Mouse (Mus musculus): ENCODE results near the gene Gpsm2. TPM values are rescaled to one million over a fixed set of nuclear protein-coding genes. Genes with fewer than 3 reads are reported as not detected.

The Gpsm2 gene
- polyA plus RNA-seq, 1 experiment from 2014 or later = 90.8 TPM

DNA sequence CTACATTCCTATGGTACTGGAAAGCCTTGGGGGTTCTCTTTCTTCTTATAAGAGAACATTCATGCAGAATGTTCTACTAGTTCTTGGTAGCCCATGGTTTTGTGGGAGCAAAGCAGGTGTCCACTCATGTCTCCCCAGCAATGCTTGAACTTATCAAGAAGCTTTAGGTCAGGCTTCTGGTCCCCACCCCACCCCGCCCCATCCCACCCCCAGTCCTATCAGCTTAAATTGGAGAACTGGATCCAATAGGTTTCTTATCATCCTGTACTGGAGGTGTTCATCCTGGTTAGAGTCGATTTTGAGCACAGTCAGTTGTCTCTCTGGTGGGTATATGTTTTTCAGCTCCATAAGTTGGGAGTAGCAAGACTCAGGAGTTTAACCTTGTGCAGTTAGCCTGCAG lies 33.4 kb upstream of the Gpsm2 start:
- DNase-seq (ENCODE audit: low spot score) = no peak
- no peaks in the 10 kb centered on the region for H3K9me3 ChIP-seq (replicated peaks)
- H3K27ac ChIP-seq (replicated peaks) = no peak overlapping the region
- no peaks in the 10 kb centered on the region for H3K4me1 ChIP-seq
- H3K4me3 ChIP-seq = no peak overlapping the region
- H3K36me3 ChIP-seq = no peaks in the 10 kb centered on the region
- H3K27me3 ChIP-seq (ENCODE audit: low read depth, poor library complexity, severe bottlenecking) = no peaks in the 10 kb centered on the region
- WGBS = 84% methylated on average over 2 of the region's 2 CpGs

DNA sequence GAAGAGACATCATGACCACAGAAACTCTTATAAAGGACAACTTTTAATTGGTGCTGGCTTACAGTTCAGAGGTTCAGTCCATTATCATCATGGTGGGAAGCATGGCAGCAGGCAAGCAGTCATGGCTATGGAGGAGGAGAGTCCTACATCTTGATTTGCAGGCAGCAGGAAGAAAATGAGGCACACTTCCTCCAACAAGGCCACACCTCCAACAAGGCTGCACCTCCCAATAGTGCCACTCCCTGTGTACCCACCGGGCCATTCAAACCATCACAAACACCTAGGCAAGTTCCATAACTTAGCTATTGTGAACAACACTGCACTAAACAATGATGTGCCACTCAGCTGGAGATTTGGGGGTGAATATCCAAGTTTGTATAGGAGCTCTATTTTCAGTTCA lies 32.4 kb upstream of the Gpsm2 start:
- H3K36me3 ChIP-seq = no peaks in the 10 kb centered on the region
- no peak for DNase-seq (ENCODE audit: low spot score)
- H3K9me3 ChIP-seq (replicated peaks) = no peaks in the 10 kb centered on the region
- H3K4me3 ChIP-seq = no peak overlapping the region
- H3K27me3 ChIP-seq (ENCODE audit: low read depth, poor library complexity, severe bottlenecking) = no peaks in the 10 kb centered on the region
- 88% methylated on average over 1 of the region's 1 CpGs for WGBS
- H3K4me1 ChIP-seq = no peaks in the 10 kb centered on the region
- H3K27ac ChIP-seq (replicated peaks) = no peak overlapping the region

DNA sequence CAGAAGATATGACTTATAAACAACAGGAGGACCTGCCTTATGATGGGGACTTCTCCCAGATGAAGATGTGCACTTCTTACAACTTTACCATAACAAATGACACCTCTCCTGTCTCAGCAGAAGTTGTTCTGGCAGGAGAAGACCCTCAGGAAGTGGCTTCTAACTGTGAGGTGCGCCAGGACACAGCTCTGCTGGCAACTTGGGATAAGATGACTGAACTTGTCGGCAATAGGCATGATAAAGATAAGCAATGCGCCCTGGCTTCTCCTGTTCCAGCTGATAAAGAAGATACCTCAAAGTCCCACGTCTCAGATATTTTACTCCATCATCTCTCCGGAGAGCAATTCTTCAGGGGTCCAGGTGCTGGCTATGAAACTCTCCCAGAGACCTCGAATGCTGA lies 29.6 kb upstream of the Gpsm2 start:
- DNase-seq (ENCODE audit: low spot score) = no peak
- WGBS = 86% methylated on average over 6 of the region's 6 CpGs
- no peaks in the 10 kb centered on the region for H3K4me1 ChIP-seq
- H3K9me3 ChIP-seq (replicated peaks) = no peaks in the 10 kb centered on the region
- H3K4me3 ChIP-seq = no peak overlapping the region
- H3K27ac ChIP-seq (replicated peaks) = no peak overlapping the region
- H3K36me3 ChIP-seq = no peaks in the 10 kb centered on the region
- no peaks in the 10 kb centered on the region for H3K27me3 ChIP-seq (ENCODE audit: low read depth, poor library complexity, severe bottlenecking)

DNA sequence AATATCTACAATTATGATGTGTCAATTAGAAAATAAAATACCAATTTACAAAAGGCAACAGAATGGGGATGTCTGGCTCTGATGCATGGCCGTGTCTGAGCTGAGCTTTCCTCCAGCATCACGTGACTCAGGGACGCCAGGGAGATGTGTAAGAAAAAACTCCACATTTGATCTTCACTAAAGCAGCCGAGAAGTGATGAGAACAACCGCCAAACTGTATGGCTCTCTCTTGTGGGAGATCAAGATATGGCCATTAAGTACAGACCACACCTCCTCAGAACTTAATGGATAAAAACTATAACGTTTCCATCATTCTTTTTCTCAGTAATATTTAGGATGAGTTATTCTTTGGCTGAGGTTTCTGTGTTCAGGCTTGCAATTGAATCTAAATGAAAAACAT lies 29.0 kb upstream of the Gpsm2 start:
- Histone ChIP-seq H3K27me3 (ENCODE audit: low read depth, poor library complexity, severe bottlenecking) (no peaks in the 10 kb centered on the region), H3K27ac (replicated peaks) (no peak overlapping the region), H3K9me3 (replicated peaks) (no peaks in the 10 kb centered on the region), H3K36me3 (no peaks in the 10 kb centered on the region), H3K4me3 (no peak overlapping the region), H3K4me1 (no peaks in the 10 kb centered on the region)
- WGBS = 83% methylated on average over 6 of the region's 6 CpGs
- no peak for DNase-seq (ENCODE audit: low spot score)

DNA sequence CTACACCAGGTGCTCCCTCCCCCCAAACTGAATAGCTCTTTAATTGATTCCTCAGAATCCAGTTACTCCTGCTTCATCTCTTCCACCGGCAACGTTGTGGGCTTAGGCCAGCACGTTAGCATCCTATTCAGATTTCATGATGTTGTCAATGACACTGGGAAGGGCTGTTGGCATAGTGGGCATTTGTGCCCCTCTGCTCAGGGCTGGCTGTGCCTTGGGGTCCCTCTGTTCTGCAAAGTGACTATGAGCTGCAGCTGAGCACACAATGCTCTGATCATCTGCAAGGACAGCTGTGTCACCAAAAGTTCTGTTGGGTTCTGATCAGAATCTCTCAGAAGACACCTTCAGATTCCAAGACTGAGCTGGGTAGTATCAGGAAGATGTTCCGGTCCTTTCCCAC lies 22.0 kb upstream of the Gpsm2 start:
- Histone ChIP-seq H3K27ac (replicated peaks) (no peak overlapping the region), H3K4me1 (no peaks in the 10 kb centered on the region), H3K9me3 (replicated peaks) (no peaks in the 10 kb centered on the region), H3K4me3 (no peak overlapping the region), H3K27me3 (ENCODE audit: low read depth, poor library complexity, severe bottlenecking) (no peaks in the 10 kb centered on the region), H3K36me3 (no peaks in the 10 kb centered on the region)
- no peak for DNase-seq (ENCODE audit: low spot score)
- 86% methylated on average over 4 of the region's 4 CpGs for WGBS

DNA sequence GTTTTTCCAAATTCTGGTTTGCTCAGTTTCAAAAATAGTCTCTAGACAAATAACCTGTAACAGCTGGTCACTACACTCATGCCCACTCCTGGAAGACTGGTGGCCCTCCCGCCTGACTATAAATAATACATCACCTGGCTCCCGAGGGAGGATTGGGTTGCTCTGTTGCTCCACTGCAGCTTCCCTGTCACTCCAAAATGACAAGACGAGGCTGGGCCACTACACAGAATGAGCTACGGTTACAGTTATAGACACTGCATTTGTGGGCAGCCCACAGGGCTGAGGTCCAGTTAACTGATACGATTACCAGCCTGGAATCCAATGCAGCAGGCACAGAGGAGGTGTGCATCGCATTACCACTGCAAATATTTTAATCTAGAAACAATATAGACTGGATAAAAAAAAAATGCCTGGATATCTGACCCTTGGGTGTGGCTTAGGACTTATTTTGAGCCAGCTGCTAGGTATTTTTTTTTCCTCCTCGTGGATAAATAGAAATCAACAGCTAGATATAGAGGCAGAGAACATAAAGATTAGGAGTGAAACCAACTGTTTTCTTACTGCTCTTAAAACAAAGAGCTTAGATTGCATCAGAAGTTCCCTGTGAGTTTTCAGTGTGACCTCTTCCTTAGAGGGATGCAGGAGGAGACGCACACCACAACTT lies 17.1 kb upstream of the Gpsm2 start, which contains the start of gene Aknad1:
TSS of gene Aknad1 (plus strand) at position 614 of the 664 bp plus-strand sequence.
- Histone ChIP-seq H3K27me3 (ENCODE audit: low read depth, poor library complexity, severe bottlenecking) (no peaks in the 10 kb centered on the region), H3K9me3 (replicated peaks) (no peaks in the 10 kb centered on the region; the same call in 1 of the 2 replicates), H3K4me1 (no peaks in the 10 kb centered on the region), H3K4me3 (no peak within 1 kb of the TSS), H3K27ac (replicated peaks) (no peak within 1 kb of the TSS), H3K36me3 (no peaks in the 10 kb centered on the region)
- 80% methylated on average over 8 of the region's 8 CpGs for WGBS
- no peak for DNase-seq (ENCODE audit: low spot score)

DNA sequence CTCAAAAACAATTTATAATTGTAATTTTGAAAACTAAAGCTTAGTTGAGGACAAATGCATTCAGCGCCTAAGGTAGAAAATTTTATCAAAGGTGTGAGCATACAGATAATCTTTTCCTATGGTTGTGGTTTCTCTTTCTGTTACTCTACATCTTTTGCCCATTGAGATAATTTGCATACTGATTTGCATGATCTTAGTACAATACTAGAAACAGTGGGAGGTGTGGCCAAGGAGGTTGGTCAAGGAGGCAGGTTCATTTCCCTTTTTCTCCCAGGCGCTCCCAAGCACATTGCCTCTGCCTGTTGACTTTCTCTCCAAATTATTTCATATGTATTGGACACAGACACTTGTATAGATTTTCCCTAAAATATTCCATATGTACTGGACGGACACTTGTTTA lies 15.7 kb upstream of the Gpsm2 start:
- no peaks in the 10 kb centered on the region for H3K36me3 ChIP-seq
- H3K9me3 ChIP-seq (replicated peaks) = no peaks in the 10 kb centered on the region; the same call in 1 of the 2 replicates
- WGBS = 87% methylated on average over 3 of the region's 3 CpGs
- H3K4me3 ChIP-seq = no peak overlapping the region
- H3K4me1 ChIP-seq = no peaks in the 10 kb centered on the region
- no peak for DNase-seq (ENCODE audit: low spot score)
- H3K27me3 ChIP-seq (ENCODE audit: low read depth, poor library complexity, severe bottlenecking) = no peaks in the 10 kb centered on the region
- H3K27ac ChIP-seq (replicated peaks) = no peak overlapping the region

DNA sequence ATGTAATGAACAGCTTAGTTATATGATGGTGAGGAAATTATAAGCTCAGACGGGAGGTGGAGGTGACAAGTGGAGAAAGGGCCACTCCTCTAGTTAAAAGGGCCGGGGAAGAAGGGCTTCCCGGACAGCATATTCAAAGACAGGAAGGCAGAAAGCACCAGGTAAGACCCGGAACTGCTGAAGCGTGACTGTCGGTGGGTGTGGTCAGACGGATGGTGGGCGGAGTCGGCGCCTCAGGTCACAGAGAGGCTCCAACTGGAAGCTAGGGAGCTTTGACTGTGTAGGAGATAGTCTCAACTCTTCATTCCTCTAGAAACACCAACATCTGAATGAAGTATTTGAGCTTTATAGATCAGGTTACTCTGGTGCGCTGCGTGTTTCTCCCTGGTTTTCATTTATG lies 8.2 kb upstream of the Gpsm2 start:
- no peak overlapping the region for H3K4me3 ChIP-seq
- H3K9me3 ChIP-seq (replicated peaks) = no peaks in the 10 kb centered on the region; the same call in 1 of the 2 replicates
- H3K36me3 ChIP-seq = no peaks in the 10 kb centered on the region
- no peaks in the 10 kb centered on the region for H3K4me1 ChIP-seq
- H3K27ac ChIP-seq (replicated peaks) = no peak overlapping the region
- no peaks in the 10 kb centered on the region for H3K27me3 ChIP-seq (ENCODE audit: low read depth, poor library complexity, severe bottlenecking)
- DNase-seq (ENCODE audit: low spot score) = no peak
- WGBS = 39% methylated on average over 12 of the region's 12 CpGs

DNA sequence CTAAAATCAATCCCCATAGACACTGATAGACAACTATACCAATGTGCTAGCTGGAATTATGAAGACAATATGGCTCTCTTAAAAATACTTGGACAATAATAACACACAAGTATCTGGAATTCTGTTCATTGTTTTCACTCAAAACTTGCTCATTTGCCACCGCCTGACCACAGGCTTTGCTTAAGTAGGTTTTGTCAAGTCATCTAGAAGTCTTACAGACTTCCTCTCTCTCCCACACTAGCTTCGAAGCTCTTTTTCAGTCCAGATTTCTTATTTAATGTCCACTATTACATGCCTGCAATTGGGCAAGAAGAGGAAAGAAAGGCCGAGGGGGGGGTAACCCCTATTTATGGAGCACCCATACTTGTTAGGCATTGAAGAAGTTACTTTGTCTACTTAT lies 5.7 kb upstream of the Gpsm2 start:
- Histone ChIP-seq H3K27ac (replicated peaks) (no peak overlapping the region), H3K4me1 (peaks cover 4% of the 10 kb centered on the region), H3K9me3 (replicated peaks) (no peaks in the 10 kb centered on the region), H3K4me3 (no peak overlapping the region), H3K27me3 (ENCODE audit: low read depth, poor library complexity, severe bottlenecking) (no peaks in the 10 kb centered on the region), H3K36me3 (no peaks in the 10 kb centered on the region)
- no peak for DNase-seq (ENCODE audit: low spot score)
- WGBS = 89% methylated on average over 3 of the region's 3 CpGs

DNA sequence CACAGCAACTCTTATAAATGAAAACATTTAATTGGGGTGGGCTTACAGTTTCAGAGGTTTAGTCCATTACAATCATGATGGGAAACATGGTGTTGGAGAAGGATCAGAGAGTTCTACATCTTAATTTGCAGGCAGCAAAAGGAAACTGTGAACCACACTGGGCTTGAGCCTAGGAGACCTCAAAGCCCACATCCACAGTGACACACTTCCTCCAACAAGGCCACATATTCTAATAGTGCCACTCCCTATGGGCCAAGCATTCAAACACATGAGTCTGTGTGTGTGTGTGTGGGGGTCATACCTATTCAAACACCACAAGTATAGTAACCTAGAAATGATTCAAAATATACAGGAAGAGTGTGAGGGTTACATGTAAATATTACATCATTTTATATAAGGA lies 5.2 kb upstream of the Gpsm2 start:
- Histone ChIP-seq H3K4me1 (peaks cover 9% of the 10 kb centered on the region), H3K27ac (replicated peaks) (no peak overlapping the region), H3K9me3 (replicated peaks) (no peaks in the 10 kb centered on the region), H3K36me3 (no peaks in the 10 kb centered on the region), H3K4me3 (no peak overlapping the region), H3K27me3 (ENCODE audit: low read depth, poor library complexity, severe bottlenecking) (no peaks in the 10 kb centered on the region)
- DNase-seq (ENCODE audit: low spot score) = no peak

DNA sequence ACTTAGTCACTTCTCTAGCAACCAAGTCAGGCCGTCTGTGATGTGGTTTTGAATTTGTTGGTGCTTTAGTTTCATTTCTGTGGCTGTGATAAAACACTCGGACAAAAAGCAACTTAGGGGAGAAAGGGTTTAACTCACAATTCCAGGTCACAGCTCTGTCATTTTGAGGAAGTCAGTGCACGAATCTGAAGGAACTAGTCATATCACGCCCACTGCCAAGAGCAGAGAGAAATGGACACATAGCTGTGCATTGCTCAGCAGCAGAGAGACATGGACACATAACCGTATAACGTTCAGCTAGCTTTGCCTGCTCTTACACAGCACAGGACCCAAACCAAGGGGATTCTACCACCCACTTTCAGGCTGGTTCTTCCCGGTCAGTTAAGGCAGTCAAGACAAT lies 4.3 kb upstream of the Gpsm2 start:
- Histone ChIP-seq H3K4me3 (no peak overlapping the region), H3K27ac (replicated peaks) (no peak overlapping the region), H3K27me3 (ENCODE audit: low read depth, poor library complexity, severe bottlenecking) (no peaks in the 10 kb centered on the region), H3K9me3 (replicated peaks) (no peaks in the 10 kb centered on the region), H3K36me3 (no peaks in the 10 kb centered on the region), H3K4me1 (peaks cover 11% of the 10 kb centered on the region)
- DNase-seq (ENCODE audit: low spot score) = no peak
- 89% methylated on average over 7 of the region's 7 CpGs for WGBS

DNA sequence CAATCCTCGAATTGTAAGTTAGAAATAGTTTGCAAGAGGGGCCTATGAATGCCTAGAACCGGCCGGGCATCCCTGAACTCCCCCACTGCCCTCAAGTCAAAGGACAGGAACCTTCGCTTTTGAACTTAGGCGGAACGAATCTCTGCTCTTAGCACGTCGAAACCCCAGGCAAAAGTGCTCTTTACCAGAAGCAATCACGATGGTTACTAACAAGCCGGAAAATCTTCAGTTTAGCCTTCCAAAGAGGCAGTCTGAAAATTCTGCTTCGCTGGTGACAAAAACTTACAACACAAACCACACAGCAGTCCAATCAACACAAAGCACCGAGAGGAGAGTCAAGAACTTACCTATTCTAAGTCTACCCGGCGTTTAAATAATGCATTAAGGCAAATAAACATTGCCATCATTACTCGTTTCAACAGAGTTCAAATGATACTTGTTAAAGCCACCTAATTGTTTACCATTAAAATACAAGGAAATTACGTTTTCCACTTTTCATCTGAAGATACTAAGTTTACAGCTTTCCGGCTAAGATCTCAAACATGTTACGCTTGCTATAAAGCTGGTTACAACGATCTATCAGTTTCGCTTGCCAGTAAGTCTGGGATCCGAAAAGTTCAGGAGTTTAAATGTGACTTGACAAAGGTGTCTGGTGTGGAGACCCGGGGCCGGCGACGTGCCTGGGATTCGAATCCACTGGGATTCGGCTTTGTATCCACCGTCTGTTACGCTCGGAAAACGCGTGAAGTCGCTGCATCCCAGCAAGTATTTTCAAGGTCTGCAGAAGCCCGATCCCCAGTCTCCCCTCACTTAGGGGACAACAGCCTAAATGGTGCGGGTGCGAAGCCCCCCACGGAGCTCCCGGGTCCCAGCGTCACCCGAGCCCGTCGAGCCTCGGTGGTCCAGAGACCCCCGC lies 775 bp downstream of the Gpsm2 start:
- no peaks in the 10 kb centered on the region for H3K27me3 ChIP-seq (ENCODE audit: low read depth, poor library complexity, severe bottlenecking)
- H3K36me3 ChIP-seq = peaks cover 8% of the 10 kb centered on the region
- peak overlapping the region; percentile 99 for H3K27ac ChIP-seq (replicated peaks)
- under 1% methylated on average over 44 of the region's 44 CpGs for WGBS
- H3K4me1 ChIP-seq = peaks cover 30% of the 10 kb centered on the region
- peak; percentile 72 for DNase-seq (ENCODE audit: low spot score)
- H3K4me3 ChIP-seq = peak overlapping the region; percentile 75
- H3K9me3 ChIP-seq (replicated peaks) = no peaks in the 10 kb centered on the region

DNA sequence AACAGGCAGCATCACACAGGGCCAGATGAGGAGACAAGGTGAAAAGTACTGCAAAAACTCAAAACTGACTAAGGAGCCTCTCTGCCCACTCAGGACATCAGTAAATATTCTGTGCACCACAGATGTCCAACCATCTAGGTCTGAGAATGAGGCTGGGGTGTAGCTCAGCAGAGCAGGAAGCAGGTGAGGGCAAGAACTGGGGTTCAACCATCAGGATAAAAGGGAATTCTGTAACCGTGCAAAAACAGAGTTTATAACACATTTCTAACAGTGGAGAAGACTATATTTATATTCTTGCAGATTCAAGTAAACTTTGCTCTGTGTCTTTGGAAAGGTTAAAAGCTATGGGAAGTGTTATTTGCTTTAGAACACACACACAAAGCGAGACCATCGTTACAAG lies 2.3 kb downstream of the Gpsm2 start:
- DNase-seq (ENCODE audit: low spot score) = no peak
- peaks cover 30% of the 10 kb centered on the region for H3K4me1 ChIP-seq
- no peaks in the 10 kb centered on the region for H3K27me3 ChIP-seq (ENCODE audit: low read depth, poor library complexity, severe bottlenecking)
- peaks cover 23% of the 10 kb centered on the region for H3K36me3 ChIP-seq
- peaks cover 3% of the 10 kb centered on the region; the same call in 1 of the 2 replicates for H3K9me3 ChIP-seq (replicated peaks)
- H3K27ac ChIP-seq (replicated peaks) = no peak overlapping the region
- 94% methylated on average over 3 of the region's 3 CpGs for WGBS
- peak overlapping the region; percentile 75; the same call in 1 of the 2 replicates for H3K4me3 ChIP-seq

All from midbrain, embryonic 10.5 days (tissue).